In the genomic region with DNA sequence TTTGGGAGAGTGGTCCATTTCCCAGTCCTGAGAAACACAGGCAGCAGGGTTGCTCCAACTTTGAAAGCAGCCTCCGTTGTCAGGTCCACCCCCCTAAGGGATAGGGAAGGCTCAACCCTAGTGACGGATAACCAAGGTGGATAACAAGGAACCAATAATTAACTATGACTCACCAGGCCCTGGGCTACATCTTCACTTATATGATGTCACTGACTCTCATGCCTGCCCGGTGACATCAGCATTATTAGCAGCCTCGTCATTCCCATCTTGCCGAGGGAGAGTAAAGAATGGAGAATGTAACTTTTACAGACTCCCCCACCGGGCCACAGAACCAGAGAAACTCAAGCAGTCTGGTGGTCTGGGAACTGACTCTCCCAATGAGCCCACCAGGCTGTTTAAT, we compare ENCODE assay signal across 23 mouse cellular contexts. TPM values are rescaled to one million over a fixed set of nuclear protein-coding genes. Genes with fewer than 3 reads are reported as not detected.
"Had no signal": no experiment of that assay in that cellular context is flagged by ENCODE, and none has a peak within 500 bp of the region (broad histone marks: within the 10 kb centered on the region; RNA-seq: fewer than 3 reads in every experiment).

No protein-coding gene starts in this region.

- DNase-seq: kidney, adult 18-20 months; kidney, adult 9 months; kidney, postnatal 14 days; kidney, postnatal 4 days; left cerebral cortex, postnatal 4 days; liver, postnatal 0 days; lung, embryonic 14.5 days; right cerebral cortex, adult 18-20 months; right cerebral cortex, postnatal 14 days; right cerebral cortex, postnatal 4 days; thymus, adult 2 months; thymus, postnatal 36 days had no signal

- H3K4me2 ChIP-seq: limb, embryonic 12.5 days; limb, embryonic 15.5 days; liver, embryonic 11.5 days; lung, embryonic 14.5 days; midbrain, embryonic 12.5 days; neural tube, embryonic 13.5 days had no signal

- ATAC-seq: liver, postnatal 0 days; lung, postnatal 0 days; midbrain, embryonic 16.5 days had no signal

- H3K9ac ChIP-seq: limb, embryonic 12.5 days; limb, embryonic 15.5 days; liver, embryonic 14.5 days; liver, postnatal 0 days; lung, embryonic 14.5 days; midbrain, embryonic 12.5 days; neural tube, embryonic 13.5 days had no signal

- H3K27ac ChIP-seq: limb, embryonic 12.5 days; limb, embryonic 15.5 days; liver, embryonic 14.5 days; macrophage; midbrain, embryonic 12.5 days; neural tube, embryonic 13.5 days; stomach, postnatal 0 days had no signal

- H3K9me3 ChIP-seq: limb, embryonic 12.5 days; limb, embryonic 15.5 days; midbrain, embryonic 12.5 days; neural tube, embryonic 13.5 days had no signal

- H3K4me3 ChIP-seq: limb, embryonic 12.5 days; limb, embryonic 15.5 days; midbrain, embryonic 12.5 days; neural tube, embryonic 13.5 days had no signal

- H3K36me3 ChIP-seq: limb, embryonic 12.5 days; limb, embryonic 15.5 days; midbrain, embryonic 12.5 days; neural tube, embryonic 13.5 days had no signal

RNA-seq across cellular contexts. Expression of a gene that starts 3.1 kb away (rescaled TPM):
- total RNA-seq: megakaryocyte, adult 5-6 weeks had no signal
